Mouse (Mus musculus) megakaryocyte, embryonic 14.5 days (primary cell): ENCODE results near the gene Nfib.

ENCODE experiments used
- FLI1 ChIP-seq: IDR thresholded peaks from 2 replicates; pipeline ENCODE4 v1.6.1; 2012; ENCODE audit warnings: low read length, inconsistent platforms, mixed read lengths
- GATA1 ChIP-seq: IDR thresholded peaks from 3 replicates; pipeline ENCODE4 v1.6.1; 2012; ENCODE audit warnings: mixed read lengths, low read length, inconsistent platforms, borderline replicate concordance

DNA sequence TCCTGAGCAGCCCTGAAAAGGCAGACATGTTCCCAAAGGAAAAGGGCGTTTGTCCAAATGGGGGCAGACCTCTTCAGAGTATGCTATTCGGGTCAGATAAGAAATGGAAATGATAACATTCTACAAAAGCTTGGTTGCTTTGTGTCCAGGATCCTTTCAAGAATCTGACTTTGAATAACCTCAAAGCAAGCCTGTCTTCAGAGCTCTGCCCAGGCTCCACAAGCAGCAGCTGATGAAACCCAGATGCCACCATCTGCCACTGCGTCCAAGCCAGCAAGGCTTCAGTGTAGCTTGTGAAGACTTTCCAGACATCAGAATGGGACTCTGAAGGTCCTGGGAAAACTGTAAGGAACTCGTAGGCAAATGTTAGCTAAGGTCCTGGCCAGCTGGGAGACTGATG, 289.7 kb downstream of the Nfib start:
- TF ChIP-seq FLI1 (no peak), GATA1 (no peak)
